Mouse (Mus musculus): ENCODE measurements around the gene Clic3. TPM values are rescaled to one million over a fixed set of nuclear protein-coding genes. Genes with fewer than 3 reads are reported as not detected.

Gene Clic3
- polyA plus RNA-seq, 1 experiment from 2014 or later = 0.57 TPM

Other genes starting within 250 kb of the Clic3 start
- gene Nelfb, start 245.3 kb upstream of the Clic3 start, polyA plus RNA-seq (2014; fragmentation: Nextera tagmentation; extraction: Ambion mirVana) = 89.6 and 93.7 TPM in 2 replicates
- gene Stpg3, start 242.2 kb upstream of the Clic3 start, polyA plus RNA-seq (2014; fragmentation: Nextera tagmentation; extraction: Ambion mirVana) = not detected in 2 replicates
- not detected in 2 replicates for gene Fam166a, start 238.1 kb upstream of the Clic3 start, polyA plus RNA-seq (2014; fragmentation: Nextera tagmentation; extraction: Ambion mirVana)
- 519 and 526 TPM in 2 replicates for gene Tubb4b, start 232.1 kb upstream of the Clic3 start, polyA plus RNA-seq (2014; fragmentation: Nextera tagmentation; extraction: Ambion mirVana)
- gene Slc34a3, start 222.5 kb upstream of the Clic3 start, polyA plus RNA-seq (2014; fragmentation: Nextera tagmentation; extraction: Ambion mirVana) = not detected in 2 replicates
- gene Rnf224, start 220.1 kb upstream of the Clic3 start, polyA plus RNA-seq (2014; fragmentation: Nextera tagmentation; extraction: Ambion mirVana) = not detected in 2 replicates
- 21.7 and 23.9 TPM in 2 replicates for gene Rnf208, start 214.6 kb upstream of the Clic3 start, polyA plus RNA-seq (2014; fragmentation: Nextera tagmentation; extraction: Ambion mirVana)
- not detected in 2 replicates for gene Cysrt1, start 214.4 kb upstream of the Clic3 start, polyA plus RNA-seq (2014; fragmentation: Nextera tagmentation; extraction: Ambion mirVana)
- gene AL732309.1, start 210.0 kb upstream of the Clic3 start, polyA plus RNA-seq (2014; fragmentation: Nextera tagmentation; extraction: Ambion mirVana) = 4.3 and 4.9 TPM in 2 replicates
- gene Tmem203, start 201.4 kb upstream of the Clic3 start, polyA plus RNA-seq (2014; fragmentation: Nextera tagmentation; extraction: Ambion mirVana) = 12.2 and 14.6 TPM in 2 replicates
- 4.0 and 4.5 TPM in 2 replicates for gene Tprn, start 194.2 kb upstream of the Clic3 start, polyA plus RNA-seq (2014; fragmentation: Nextera tagmentation; extraction: Ambion mirVana)
- 244 and 248 TPM in 2 replicates for gene Ssna1, start 184.4 kb upstream of the Clic3 start, polyA plus RNA-seq (2014; fragmentation: Nextera tagmentation; extraction: Ambion mirVana)
- 107 and 110 TPM in 2 replicates for gene Anapc2, start 184.4 kb upstream of the Clic3 start, polyA plus RNA-seq (2014; fragmentation: Nextera tagmentation; extraction: Ambion mirVana)
- not detected in 2 replicates for gene Tmem210, start 168.7 kb upstream of the Clic3 start, polyA plus RNA-seq (2014; fragmentation: Nextera tagmentation; extraction: Ambion mirVana)
- not detected in 2 replicates for gene Lrrc26, start 166.9 kb upstream of the Clic3 start, polyA plus RNA-seq (2014; fragmentation: Nextera tagmentation; extraction: Ambion mirVana)
- gene Grin1, start 137.7 kb upstream of the Clic3 start, polyA plus RNA-seq (2014; fragmentation: Nextera tagmentation; extraction: Ambion mirVana) = 3.6 and 3.9 TPM in 2 replicates
- 86.7 and 133 TPM in 2 replicates for gene Man1b1, start 124.5 kb upstream of the Clic3 start, polyA plus RNA-seq (2014; fragmentation: Nextera tagmentation; extraction: Ambion mirVana)
- 13.4 and 21.3 TPM in 2 replicates for gene Dpp7, start 100.5 kb upstream of the Clic3 start, polyA plus RNA-seq (2014; fragmentation: Nextera tagmentation; extraction: Ambion mirVana)
- 4.1 and 6.5 TPM in 2 replicates for gene Uap1l1, start 91.2 kb upstream of the Clic3 start, polyA plus RNA-seq (2014; fragmentation: Nextera tagmentation; extraction: Ambion mirVana)
- 41.0 and 45.2 TPM in 2 replicates for gene Sapcd2, start 84.5 kb upstream of the Clic3 start, polyA plus RNA-seq (2014; fragmentation: Nextera tagmentation; extraction: Ambion mirVana)
- 0.21 TPM in 1 of 2 replicates, not detected in the other for gene Entpd2, start 61.0 kb upstream of the Clic3 start, polyA plus RNA-seq (2014; fragmentation: Nextera tagmentation; extraction: Ambion mirVana)
- gene Npdc1, start 57.5 kb upstream of the Clic3 start, polyA plus RNA-seq (2014; fragmentation: Nextera tagmentation; extraction: Ambion mirVana) = 123 and 151 TPM in 2 replicates
- 0.11 TPM in 1 of 2 replicates, not detected in the other for gene Fut7, start 33.6 kb upstream of the Clic3 start, polyA plus RNA-seq (2014; fragmentation: Nextera tagmentation; extraction: Ambion mirVana)
- 3.5 and 3.7 TPM in 2 replicates for gene Abca2, start 28.1 kb upstream of the Clic3 start, polyA plus RNA-seq (2014; fragmentation: Nextera tagmentation; extraction: Ambion mirVana)
- gene Paxx, start 4.3 kb downstream of the Clic3 start, polyA plus RNA-seq (2014; fragmentation: Nextera tagmentation; extraction: Ambion mirVana) = 27.6 and 28.0 TPM in 2 replicates
- gene Ptgds, start 13.2 kb downstream of the Clic3 start, polyA plus RNA-seq (2014; fragmentation: Nextera tagmentation; extraction: Ambion mirVana) = 0.39 and 0.64 TPM in 2 replicates
- gene Lcn12, start 37.1 kb downstream of the Clic3 start, polyA plus RNA-seq (2014; fragmentation: Nextera tagmentation; extraction: Ambion mirVana) = not detected in 2 replicates
- gene Fbxw5, start 43.9 kb downstream of the Clic3 start, polyA plus RNA-seq (2014; fragmentation: Nextera tagmentation; extraction: Ambion mirVana) = 64.2 and 75.3 TPM in 2 replicates
- 4.0 and 6.1 TPM in 2 replicates for gene C8g, start 44.9 kb downstream of the Clic3 start, polyA plus RNA-seq (2014; fragmentation: Nextera tagmentation; extraction: Ambion mirVana)
- 25.3 and 32.3 TPM in 2 replicates for gene Traf2, start 90.1 kb downstream of the Clic3 start, polyA plus RNA-seq (2014; fragmentation: Nextera tagmentation; extraction: Ambion mirVana)
- 380 and 436 TPM in 2 replicates for gene Edf1, start 101.0 kb downstream of the Clic3 start, polyA plus RNA-seq (2014; fragmentation: Nextera tagmentation; extraction: Ambion mirVana)
- gene Mamdc4, start 118.0 kb downstream of the Clic3 start, polyA plus RNA-seq (2014; fragmentation: Nextera tagmentation; extraction: Ambion mirVana) = 3.0 and 4.2 TPM in 2 replicates
- 161 and 167 TPM in 2 replicates for gene Phpt1, start 118.4 kb downstream of the Clic3 start, polyA plus RNA-seq (2014; fragmentation: Nextera tagmentation; extraction: Ambion mirVana)
- 0.38 and 0.59 TPM in 2 replicates for gene Ajm1, start 124.9 kb downstream of the Clic3 start, polyA plus RNA-seq (2014; fragmentation: Nextera tagmentation; extraction: Ambion mirVana)
- gene Rabl6, start 151.7 kb downstream of the Clic3 start, polyA plus RNA-seq (2014; fragmentation: Nextera tagmentation; extraction: Ambion mirVana) = 53.3 and 55.3 TPM in 2 replicates
- gene Ccdc183, start 160.8 kb downstream of the Clic3 start, polyA plus RNA-seq (2014; fragmentation: Nextera tagmentation; extraction: Ambion mirVana) = 0.14 and 0.22 TPM in 2 replicates
- gene Tmem141, start 165.2 kb downstream of the Clic3 start, polyA plus RNA-seq (2014; fragmentation: Nextera tagmentation; extraction: Ambion mirVana) = 17.6 and 18.0 TPM in 2 replicates
- gene Fcna, start 171.2 kb downstream of the Clic3 start, polyA plus RNA-seq (2014; fragmentation: Nextera tagmentation; extraction: Ambion mirVana) = 0.57 and 0.82 TPM in 2 replicates
- gene Lcn8, start 196.3 kb downstream of the Clic3 start, polyA plus RNA-seq (2014; fragmentation: Nextera tagmentation; extraction: Ambion mirVana) = not detected in 2 replicates
- gene Lcn5, start 201.1 kb downstream of the Clic3 start, polyA plus RNA-seq (2014; fragmentation: Nextera tagmentation; extraction: Ambion mirVana) = not detected in 2 replicates
- gene Lcn6, start 219.9 kb downstream of the Clic3 start, polyA plus RNA-seq (2014; fragmentation: Nextera tagmentation; extraction: Ambion mirVana) = not detected in 2 replicates
- gene Lcn10, start 225.9 kb downstream of the Clic3 start, polyA plus RNA-seq (2014; fragmentation: Nextera tagmentation; extraction: Ambion mirVana) = 0.20 TPM in 1 of 2 replicates, not detected in the other
- not detected in 2 replicates for gene Obp2a, start 243.2 kb downstream of the Clic3 start, polyA plus RNA-seq (2014; fragmentation: Nextera tagmentation; extraction: Ambion mirVana)
- 65.1 and 71.6 TPM in 2 replicates for gene Bmyc, start 249.9 kb downstream of the Clic3 start, polyA plus RNA-seq (2014; fragmentation: Nextera tagmentation; extraction: Ambion mirVana)